Mouse (Mus musculus): Measurements from ENCODE around the gene Dcps.

The Dcps gene

GRCm38 (mm10) chr9:35111446-35111845 lies 64.4 kb downstream of the Dcps start:
- DNase-seq (ENCODE audit: extremely low read depth, low read depth, low spot score), result no peak

- DNase-seq (ENCODE audit: extremely low read depth, low read depth, low spot score), result no peak
These were observed 65.3 kb downstream of the Dcps start for GRCm38 (mm10) chr9:35110567-35110966.

- DNase-seq (ENCODE audit: extremely low read depth, low read depth, low spot score), result no peak
These were observed 65.8 kb downstream of the Dcps start for GRCm38 (mm10) chr9:35110051-35110450.

- no peak for DNase-seq (ENCODE audit: extremely low read depth, low read depth, low spot score)
These were observed 66.9 kb downstream of the Dcps start for GRCm38 (mm10) chr9:35108916-35109315.

- no peak for DNase-seq (ENCODE audit: extremely low read depth, low read depth, low spot score)
These were observed 67.8 kb downstream of the Dcps start for GRCm38 (mm10) chr9:35108066-35108465.

- DNase-seq (ENCODE audit: extremely low read depth, low read depth, low spot score), result no peak
These were observed 68.5 kb downstream of the Dcps start for GRCm38 (mm10) chr9:35107396-35107795.

GRCm38 (mm10) chr9:35105884-35106880 lies 69.7 kb downstream of the Dcps start:
- DNase-seq (ENCODE audit: extremely low read depth, low read depth, low spot score), result no peak

GRCm38 (mm10) chr9:35105438-35105837 lies 70.4 kb downstream of the Dcps start:
- no peak for DNase-seq (ENCODE audit: extremely low read depth, low read depth, low spot score)

- no peak for DNase-seq (ENCODE audit: extremely low read depth, low read depth, low spot score)
These were observed 71.2 kb downstream of the Dcps start for GRCm38 (mm10) chr9:35104711-35105110.

- DNase-seq (ENCODE audit: extremely low read depth, low read depth, low spot score), result no peak
These were observed 77.1 kb downstream of the Dcps start for GRCm38 (mm10) chr9:35098762-35099161.

- DNase-seq (ENCODE audit: extremely low read depth, low read depth, low spot score), result no peak
These were observed 78.0 kb downstream of the Dcps start for GRCm38 (mm10) chr9:35097901-35098300.

GRCm38 (mm10) chr9:35095726-35096125 lies 80.1 kb downstream of the Dcps start:
- no peak for DNase-seq (ENCODE audit: extremely low read depth, low read depth, low spot score)

GRCm38 (mm10) chr9:35093350-35093749 lies 82.5 kb downstream of the Dcps start:
- no peak for DNase-seq (ENCODE audit: extremely low read depth, low read depth, low spot score)

- no peak for DNase-seq (ENCODE audit: extremely low read depth, low read depth, low spot score)
These were observed 83.0 kb downstream of the Dcps start for GRCm38 (mm10) chr9:35092904-35093303.
